Mouse (Mus musculus) spleen, adult 10 weeks (tissue): ENCODE measurements around the gene Gm17662. TPM values are rescaled to one million over a fixed set of nuclear protein-coding genes. Genes with fewer than 3 reads are reported as not detected.

ENCODE experiments used
- polyA plus RNA-seq: library from polyadenylated mRNA; stranded (reverse); fragments of 350-450 nt; fragmentation: Illumina TruSeq; extraction: RNeasy Lipid Tissue Mini Kit (QIAGEN cat#74804); gene quantifications from one replicate; pipeline ENCODE4 v1.2.3, GENCODE M21; 2015; ENCODE audit warnings: low replicate concordance; ENCODE audit not compliant: insufficient read depth

Gm17662 gene
- not detected for polyA plus RNA-seq

DNA sequence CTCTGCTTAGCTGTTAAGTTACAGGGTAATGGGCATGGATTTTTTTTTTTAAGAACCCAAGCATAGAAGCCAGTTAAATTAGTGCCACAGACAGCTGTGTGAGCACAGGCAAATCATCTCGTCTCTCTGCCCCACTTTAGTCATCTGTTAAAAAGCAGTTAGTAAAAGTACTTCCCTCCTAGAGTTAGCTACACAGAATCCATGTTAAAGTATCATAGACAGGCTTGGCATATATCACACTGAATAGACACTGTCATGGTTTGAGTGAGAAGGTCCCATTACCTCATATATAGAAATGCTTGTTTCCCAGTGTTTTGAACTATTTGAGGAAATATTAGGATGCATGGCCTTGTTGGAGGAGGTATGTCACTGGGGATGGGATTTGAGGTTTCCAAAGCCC is at the start of gene Gm17662:
Gene Gm17662 (plus strand): TSS at position 301 of the 400 bp plus-strand sequence.

DNA sequence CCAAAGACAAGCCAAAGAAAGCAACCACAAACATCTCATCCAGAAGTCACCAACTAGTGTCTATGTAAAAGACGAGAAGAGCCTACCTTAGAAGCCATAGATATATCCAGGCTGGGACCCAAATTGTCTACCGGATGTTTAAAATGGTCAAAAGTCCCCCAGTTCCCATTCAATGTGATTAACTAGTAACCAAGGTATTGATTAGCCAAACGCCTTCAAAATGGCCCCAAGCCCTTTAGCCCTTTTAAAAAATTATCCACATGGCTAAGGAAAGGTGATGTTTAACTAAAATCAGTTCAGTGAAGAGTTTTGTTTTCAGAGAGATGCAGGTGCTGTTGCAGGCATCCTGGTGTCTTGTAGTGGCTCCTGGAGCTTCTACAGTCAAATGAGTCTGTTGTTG is 19.2 kb downstream of the Gm17662 start, which contains the start of gene C8a:
Gene C8a (minus strand): TSS at position 76 of the 400 bp plus-strand sequence.

Other genes starting within 250 kb of the Gm17662 start
- not detected for gene C8b, start 91.0 kb upstream of the Gm17662 start, polyA plus RNA-seq
- gene C8a, start 19.1 kb downstream of the Gm17662 start, polyA plus RNA-seq, result 0.26 TPM
- gene Fyb2, start 56.1 kb downstream of the Gm17662 start, polyA plus RNA-seq, result 0.30 TPM